Mouse (Mus musculus): ENCODE measurements around the gene Mmd2. TPM values are rescaled to one million over a fixed set of nuclear protein-coding genes. Genes with fewer than 3 reads are reported as not detected.

The Mmd2 gene
- total and polyA plus RNA-seq, 2 experiments from 2014 or later = 112 to 127 TPM

DNA sequence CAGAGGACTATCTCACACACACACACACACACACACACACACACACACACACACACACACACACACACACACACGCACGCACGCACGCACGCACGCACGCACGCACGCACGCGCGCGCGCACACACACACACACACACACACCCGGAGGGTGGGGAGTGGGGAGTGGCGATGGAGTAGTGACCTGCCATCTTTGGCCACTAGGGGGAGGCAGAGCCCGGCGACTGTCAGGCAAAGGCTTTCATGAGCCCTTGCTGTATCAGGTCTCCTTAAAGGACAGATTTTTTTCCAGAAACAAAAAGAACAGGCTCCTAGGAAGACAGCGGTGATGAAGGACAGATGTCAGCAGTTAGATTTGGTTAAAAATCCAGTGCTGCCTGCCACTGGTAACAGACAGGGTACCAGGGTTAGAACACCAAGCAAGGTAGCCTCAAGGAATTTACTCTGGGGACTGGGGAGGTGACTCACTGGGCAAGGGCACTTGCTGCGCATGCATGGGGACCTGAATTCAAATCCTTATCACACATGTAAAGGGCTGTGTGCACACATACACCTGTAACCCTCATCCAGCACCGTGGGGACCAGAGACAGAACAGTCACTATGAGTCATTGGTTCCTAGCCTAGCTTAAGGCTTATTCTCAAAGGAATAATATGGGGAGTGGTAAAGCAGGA is 51.1 kb downstream of the Mmd2 start:
- WGBS = 26% methylated on average over 16 of the region's 21 CpGs
- no peak overlapping the region for H3K9ac ChIP-seq
- peak; percentile 91 for ATAC-seq
- no peak overlapping the region for H3K4me3 ChIP-seq (ENCODE audit: low read depth, low read length)
- H3K4me1 ChIP-seq (ENCODE audit: insufficient read depth) = no peaks in the 10 kb centered on the region
- no peak overlapping the region for H3K4me2 ChIP-seq (ENCODE audit: low read depth)
- TF ChIP-seq CTCF (IDR thresholded peaks at IDR 0.05; ENCODE audit: low read depth) = peak; percentile 95
- no peaks in the 10 kb centered on the region for H3K27me3 ChIP-seq (ENCODE audit: insufficient read depth, low read length)
- no peak overlapping the region for H3K27ac ChIP-seq (ENCODE audit: low read depth, low read length)
- no peaks in the 10 kb centered on the region for H3K9me3 ChIP-seq (ENCODE audit: low read length)
- no peaks in the 10 kb centered on the region for H3K36me3 ChIP-seq (ENCODE audit: insufficient read depth)
- DNase-seq = peak; percentile 93

- Histone ChIP-seq H3K4me3 (ENCODE audit: low read depth, low read length) (no peak overlapping the region), H3K4me2 (ENCODE audit: low read depth) (no peak overlapping the region), H3K4me1 (ENCODE audit: insufficient read depth) (no peaks in the 10 kb centered on the region), H3K9ac (no peak overlapping the region), H3K36me3 (ENCODE audit: insufficient read depth) (no peaks in the 10 kb centered on the region), H3K27me3 (ENCODE audit: insufficient read depth, low read length) (no peaks in the 10 kb centered on the region), H3K9me3 (ENCODE audit: low read length) (no peaks in the 10 kb centered on the region), H3K27ac (ENCODE audit: low read depth, low read length) (no peak overlapping the region)
- ATAC-seq (no peak), DNase-seq (no peak)
- no peak for TF ChIP-seq CTCF (IDR thresholded peaks at IDR 0.05; ENCODE audit: low read depth)
- WGBS = 81% methylated on average over 4 of the region's 4 CpGs
These were observed 51.9 kb downstream of the Mmd2 start for GRCm38 (mm10) chr5:142556721-142557120.

DNA sequence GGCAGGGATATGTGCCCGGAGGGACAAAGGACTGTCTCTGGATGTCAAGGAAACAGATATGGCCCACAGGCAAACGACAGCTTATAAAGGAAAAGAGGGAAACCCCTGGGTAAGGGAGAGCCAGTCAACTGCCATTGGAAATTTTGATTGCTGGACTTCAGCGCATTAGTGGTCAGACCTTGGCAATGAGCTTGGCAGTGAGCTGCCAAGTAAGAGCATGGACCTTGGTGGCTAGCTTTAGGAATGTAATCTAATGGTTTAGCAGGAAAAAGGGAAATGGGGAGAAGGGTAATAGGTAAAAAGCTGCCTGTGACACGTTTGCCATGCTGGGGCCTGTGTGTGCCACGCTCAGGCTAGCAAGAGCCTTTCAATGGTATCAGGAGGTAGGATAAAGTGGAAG is 52.7 kb downstream of the Mmd2 start:
- Histone ChIP-seq H3K27me3 (ENCODE audit: insufficient read depth, low read length) (no peaks in the 10 kb centered on the region), H3K4me2 (ENCODE audit: low read depth) (no peak overlapping the region), H3K9me3 (ENCODE audit: low read length) (no peaks in the 10 kb centered on the region), H3K4me3 (ENCODE audit: low read depth, low read length) (no peak overlapping the region), H3K36me3 (ENCODE audit: insufficient read depth) (no peaks in the 10 kb centered on the region), H3K4me1 (ENCODE audit: insufficient read depth) (no peaks in the 10 kb centered on the region), H3K9ac (no peak overlapping the region), H3K27ac (ENCODE audit: low read depth, low read length) (no peak overlapping the region)
- 83% methylated on average over 5 of the region's 5 CpGs for WGBS
- no peak for TF ChIP-seq CTCF (IDR thresholded peaks at IDR 0.05; ENCODE audit: low read depth)
- DNase-seq (no peak), ATAC-seq (no peak)

GRCm38 (mm10) chr5:142550706-142551652 is 57.6 kb downstream of the Mmd2 start, which contains the start of gene Radil:
Gene Radil, minus strand, starts transcription at chr5:142551098.
- peak; percentile 99 for DNase-seq
- no peaks in the 10 kb centered on the region for H3K9me3 ChIP-seq (ENCODE audit: low read length)
- H3K27ac ChIP-seq (ENCODE audit: low read depth, low read length) = peak within 1 kb of the TSS; percentile 64; the same call in 1 of the 2 replicates
- H3K4me2 ChIP-seq (ENCODE audit: low read depth) = peak within 1 kb of the TSS; percentile 87
- no peaks in the 10 kb centered on the region for H3K36me3 ChIP-seq (ENCODE audit: insufficient read depth)
- TF ChIP-seq CTCF (IDR thresholded peaks at IDR 0.05; ENCODE audit: low read depth) = peak; percentile 90
- ATAC-seq = peak; percentile 97
- WGBS = 3% methylated on average over 75 of the region's 80 CpGs
- no peaks in the 10 kb centered on the region for H3K27me3 ChIP-seq (ENCODE audit: insufficient read depth, low read length)
- peak within 1 kb of the TSS; percentile 67 for H3K9ac ChIP-seq
- H3K4me1 ChIP-seq (ENCODE audit: insufficient read depth) = no peaks in the 10 kb centered on the region
- peak within 1 kb of the TSS; percentile 68 for H3K4me3 ChIP-seq (ENCODE audit: low read depth, low read length)

GRCm38 (mm10) chr5:142549961-142550705 is 58.5 kb downstream of the Mmd2 start:
- WGBS = 2% methylated on average over 31 of the region's 31 CpGs
- H3K27ac ChIP-seq (ENCODE audit: low read depth, low read length) = peak overlapping the region; percentile 64; the same call in 1 of the 2 replicates
- H3K27me3 ChIP-seq (ENCODE audit: insufficient read depth, low read length) = no peaks in the 10 kb centered on the region
- no peaks in the 10 kb centered on the region for H3K4me1 ChIP-seq (ENCODE audit: insufficient read depth)
- TF ChIP-seq CTCF (IDR thresholded peaks at IDR 0.05; ENCODE audit: low read depth) = no peak
- peak overlapping the region; percentile 67 for H3K9ac ChIP-seq
- no peaks in the 10 kb centered on the region for H3K36me3 ChIP-seq (ENCODE audit: insufficient read depth)
- ATAC-seq = peak; percentile 34
- H3K4me3 ChIP-seq (ENCODE audit: low read depth, low read length) = peak overlapping the region; percentile 68
- H3K9me3 ChIP-seq (ENCODE audit: low read length) = no peaks in the 10 kb centered on the region
- peak; percentile 63 for DNase-seq
- H3K4me2 ChIP-seq (ENCODE audit: low read depth) = peak overlapping the region; percentile 87

- no peak for DNase-seq
- Histone ChIP-seq H3K4me1 (ENCODE audit: insufficient read depth) (no peaks in the 10 kb centered on the region), H3K9ac (no peak overlapping the region), H3K4me2 (ENCODE audit: low read depth) (peak overlapping the region; percentile 87), H3K27me3 (ENCODE audit: insufficient read depth, low read length) (no peaks in the 10 kb centered on the region), H3K36me3 (ENCODE audit: insufficient read depth) (no peaks in the 10 kb centered on the region), H3K9me3 (ENCODE audit: low read length) (no peaks in the 10 kb centered on the region), H3K4me3 (ENCODE audit: low read depth, low read length) (peak overlapping the region; percentile 68; the same call in 1 of the 2 replicates), H3K27ac (ENCODE audit: low read depth, low read length) (no peak overlapping the region)
- no peak for TF ChIP-seq CTCF (IDR thresholded peaks at IDR 0.05; ENCODE audit: low read depth)
- no peak for ATAC-seq
- 54% methylated on average over 9 of the region's 9 CpGs for WGBS
These were observed 59.2 kb downstream of the Mmd2 start for GRCm38 (mm10) chr5:142549441-142549840.
